Mouse (Mus musculus) right cerebral cortex, postnatal 25 days (tissue): ENCODE measurements around the gene Ncam2.

Experiments
- DNase-seq: peaks from one replicate; pipeline ENCODE4 v3.0.0; 2022

Gene Ncam2

DNA sequence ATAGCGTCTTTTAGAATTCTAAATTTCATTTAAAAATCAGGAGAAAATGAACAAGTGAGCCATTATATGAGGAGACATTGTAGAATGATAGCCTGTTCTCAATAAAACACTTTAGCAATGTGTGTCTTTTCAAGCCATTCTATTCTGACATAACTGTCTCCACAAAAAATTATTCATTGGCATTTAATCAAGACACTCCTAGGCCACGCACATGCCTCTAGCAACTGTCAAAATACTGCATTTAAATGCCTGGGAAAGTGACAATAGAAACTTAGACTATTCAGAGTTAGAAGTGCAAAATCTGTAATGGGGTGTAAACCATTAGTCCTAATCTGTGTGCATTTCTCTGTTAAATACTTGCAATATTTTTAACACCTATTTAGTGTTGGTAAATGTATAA lies 456.1 kb downstream of the Ncam2 start:
- no peak for DNase-seq

DNA sequence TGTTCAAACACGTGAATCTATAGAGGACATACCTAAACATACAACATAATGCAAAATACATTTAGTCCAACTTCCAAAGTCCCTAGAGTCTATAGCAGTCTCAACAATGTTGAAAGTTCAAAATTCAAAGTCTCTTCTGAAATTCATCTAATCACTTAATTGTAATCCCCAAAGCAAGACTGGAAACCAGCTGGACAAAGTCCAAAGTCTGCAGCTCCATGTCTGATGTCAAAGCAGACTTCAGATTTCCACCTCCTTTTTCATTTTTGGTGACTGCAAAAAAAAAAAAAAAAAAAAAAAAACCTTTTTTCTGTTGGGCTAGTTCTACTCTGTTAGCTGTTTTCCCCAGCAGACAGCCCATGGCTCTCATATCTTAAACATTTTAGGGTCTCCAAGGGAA lies 473.4 kb downstream of the Ncam2 start:
- DNase-seq: no peak

DNA sequence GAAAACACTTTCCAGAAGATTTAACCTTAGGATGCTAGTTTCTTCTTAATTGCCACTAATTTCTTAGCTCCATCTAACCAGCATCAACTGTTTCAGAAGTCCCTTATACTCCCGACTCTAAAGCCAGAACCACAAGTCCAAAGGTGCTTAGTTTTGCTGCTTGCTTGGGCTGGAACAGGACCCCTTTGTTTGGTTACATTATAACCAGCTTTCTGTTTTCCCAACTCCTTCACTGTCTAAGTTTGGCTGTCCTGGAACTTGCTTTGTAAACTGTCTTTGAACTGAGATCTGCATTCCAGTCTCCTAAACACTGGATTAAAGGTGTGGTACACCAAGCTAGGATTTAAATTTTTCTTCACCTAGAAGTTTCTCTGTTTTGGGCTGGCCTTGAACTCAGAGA lies 475.0 kb downstream of the Ncam2 start:
- DNase-seq: no peak
